Mouse (Mus musculus) liver, embryonic 14.5 days (tissue): ENCODE data around the gene Mbnl2. TPM values are rescaled to one million over a fixed set of nuclear protein-coding genes. Genes with fewer than 3 reads are reported as not detected.

ENCODE experiments used
- ATAC-seq: fragments of 200-750 bp; cut with Nextera tagmentation; 2 replicates; pipeline ENCODE4 v1.8.0; 2017; ENCODE audit warnings: moderate number of reproducible peaks, mild to moderate bottlenecking, moderate library complexity; ENCODE audit not compliant: insufficient read depth
- DNase-seq, 3 experiments: peaks; one replicate each; pipeline ENCODE4 v3.0.0-alpha.2; 2012 to 2013; ENCODE audit warnings: low read depth in 3 of 3, low spot score in 3 of 3
- H3K27ac ChIP-seq: fragments of 300-500 bp; sonication (generic); 2 replicates; pipeline ENCODE4 v1.5.1; 2014; ENCODE audit warnings: moderate library complexity, mild to moderate bottlenecking, control low read depth, inconsistent platforms
- H3K27me3 ChIP-seq: fragments of 300-500 bp; sonication (generic); 2 replicates; pipeline ENCODE4 v1.6.1; 2014; ENCODE audit warnings: mild to moderate bottlenecking, low read length, moderate library complexity; ENCODE audit not compliant: control insufficient read depth, insufficient read depth
- H3K36me3 ChIP-seq: fragments of 300-500 bp; sonication (generic); replicated peaks from 2 replicates; pipeline ENCODE4 v1.6.1; 2014; ENCODE audit warnings: low read depth; ENCODE audit not compliant: control insufficient read depth, insufficient read depth
- H3K4me1 ChIP-seq, 2 experiments: fragments of 200-500 bp in 1 of 2; fragments of 300-500 bp in 1 of 2; sonication (generic) in 1 of 2; replicated peaks; 2 replicates each; pipeline ENCODE4 v1.6.1; 2012 to 2014; ENCODE audit warnings: antibody characterized with exemption in 1 of 2, inconsistent platforms in 1 of 2, low read length in 1 of 2; ENCODE audit not compliant: control insufficient read depth in 2 of 2, insufficient read depth in 2 of 2
- H3K4me2 ChIP-seq: fragments of 300-500 bp; sonication (generic); 2 replicates; pipeline ENCODE4 v1.6.1; 2014; ENCODE audit warnings: low read depth, mild to moderate bottlenecking, control low read depth, moderate library complexity
- H3K4me3 ChIP-seq, 2 experiments: fragments of 200-500 bp in 1 of 2; fragments of 300-500 bp in 1 of 2; sonication (generic) in 1 of 2; 2 replicates each; pipeline ENCODE4 v1.5.1; 2012 to 2014; ENCODE audit warnings: low read depth in 2 of 2, low read length in 2 of 2, mild to moderate bottlenecking in 2 of 2, control low read depth in 1 of 2, inconsistent platforms in 1 of 2, moderate library complexity in 1 of 2; ENCODE audit not compliant: insufficient read depth in 1 of 2
- H3K9ac ChIP-seq: fragments of 300-500 bp; sonication (generic); replicated peaks from 2 replicates; pipeline ENCODE4 v1.6.1; 2014; ENCODE audit warnings: mild to moderate bottlenecking, control low read depth, moderate library complexity
- H3K9me3 ChIP-seq: fragments of 300-500 bp; sonication (generic); 2 replicates; pipeline ENCODE4 v1.6.1; 2016; ENCODE audit warnings: low read length, mixed read lengths; ENCODE audit not compliant: control insufficient read depth
- CTCF ChIP-seq: IDR thresholded peaks from 2 replicates; pipeline ENCODE4 v1.5.1; 2016; ENCODE audit warnings: antibody characterized with exemption, low read depth, control low read depth
- EP300 ChIP-seq: IDR thresholded peaks from 2 replicates; pipeline ENCODE4 v1.6.1; 2016; ENCODE audit warnings: antibody characterized with exemption, low read depth
- WGBS: fragments of 180-500 bp; shearing (Covaris S2); extraction: QIAGEN DNeasy Blood & Tissue Kit; methylation state at CpG from one replicate; pipeline ENCODE4 v1.1.7; 2014; ENCODE audit not compliant: insufficient replicate concordance; 5-methylcytosine and 5-hydroxymethylcytosine counted together
- polyA plus RNA-seq, 2 experiments: library from polyadenylated mRNA; depleted of rRNA in 1 of 2; stranded (reverse) in 1 of 2; unstranded in 1 of 2; fragments of >200 nt; fragmentation: Nextera tagmentation in 1 of 2; extraction: Ambion mirVana in 1 of 2; gene quantifications; 2 replicates each; pipeline versions ENCODE4 v1.2.1 to v1.2.3; 2012 to 2014

The Mbnl2 gene
- polyA plus RNA-seq, 2 experiments: 6.5 to 13.5 TPM

GRCm38 (mm10) chr14:120288378-120289002, 13.0 kb downstream of the Mbnl2 start:
- H3K4me1 ChIP-seq: peaks cover 0 to 14% of the 10 kb centered on the region in 2 experiments; a peak in 1 of 4 replicates
- H3K4me3 ChIP-seq: no peak overlapping the region
- 58% methylated on average over 10 of the region's 10 CpGs for WGBS
- ATAC-seq (no peak), DNase-seq (no peak)
- H3K27ac ChIP-seq: no peak overlapping the region
- no peaks in the 10 kb centered on the region for H3K27me3 ChIP-seq
- no peaks in the 10 kb centered on the region for H3K9me3 ChIP-seq
- no peak overlapping the region for H3K9ac ChIP-seq
- no peak for TF ChIP-seq CTCF
- TF ChIP-seq EP300: no peak
- no peak overlapping the region for H3K4me2 ChIP-seq
- no peaks in the 10 kb centered on the region for H3K36me3 ChIP-seq

- no peaks in the 10 kb centered on the region for H3K27me3 ChIP-seq
- H3K4me1 ChIP-seq: peaks cover 0 to 14% of the 10 kb centered on the region in 2 experiments; a peak in 1 of 4 replicates
- no peaks in the 10 kb centered on the region for H3K36me3 ChIP-seq
- no peak for DNase-seq
- H3K27ac ChIP-seq: no peak overlapping the region
- no peak for ATAC-seq
- H3K9ac ChIP-seq: no peak overlapping the region
- WGBS: 74% methylated on average over 9 of the region's 9 CpGs
- no peaks in the 10 kb centered on the region for H3K9me3 ChIP-seq
- H3K4me3 ChIP-seq: no peak overlapping the region
- TF ChIP-seq EP300: no peak
- TF ChIP-seq CTCF: no peak
- no peak overlapping the region for H3K4me2 ChIP-seq
Observed at GRCm38 (mm10) chr14:120289065-120289464, 13.6 kb downstream of the Mbnl2 start.

- Histone ChIP-seq H3K27me3 (no peaks in the 10 kb centered on the region), H3K4me1 (peaks cover 0 to 14% of the 10 kb centered on the region in 2 experiments; a peak in 1 of 4 replicates), H3K4me2 (no peak overlapping the region), H3K9ac (no peak overlapping the region), H3K9me3 (no peaks in the 10 kb centered on the region), H3K36me3 (no peaks in the 10 kb centered on the region), H3K4me3 (no peak overlapping the region), H3K27ac (no peak overlapping the region)
- DNase-seq (no peak), ATAC-seq (no peak)
- 68% methylated on average over 7 of the region's 7 CpGs for WGBS
- no peak for TF ChIP-seq EP300
- no peak for TF ChIP-seq CTCF
Observed at GRCm38 (mm10) chr14:120289528-120289927, 14.1 kb downstream of the Mbnl2 start.

- Histone ChIP-seq H3K9ac (no peak overlapping the region), H3K36me3 (no peaks in the 10 kb centered on the region), H3K4me1 (peaks cover 0 to 23% of the 10 kb centered on the region in 2 experiments; a peak in 2 of 4 replicates), H3K27me3 (no peaks in the 10 kb centered on the region), H3K4me2 (no peak overlapping the region), H3K27ac (no peak overlapping the region), H3K4me3 (no peak overlapping the region), H3K9me3 (no peaks in the 10 kb centered on the region)
- no peak for ATAC-seq
- 75% methylated on average over 13 of the region's 13 CpGs for WGBS
- DNase-seq: no peak
- TF ChIP-seq EP300 (no peak), CTCF (no peak)
Observed at GRCm38 (mm10) chr14:120291226-120291757, 15.8 kb downstream of the Mbnl2 start.

GRCm38 (mm10) chr14:120292133-120292532, 16.7 kb downstream of the Mbnl2 start:
- H3K9me3 ChIP-seq: no peaks in the 10 kb centered on the region
- WGBS: 71% methylated on average over 5 of the region's 5 CpGs
- ATAC-seq (no peak), DNase-seq (no peak)
- H3K36me3 ChIP-seq: no peaks in the 10 kb centered on the region
- H3K27ac ChIP-seq: no peak overlapping the region
- H3K4me3 ChIP-seq: no peak overlapping the region
- no peak overlapping the region for H3K9ac ChIP-seq
- H3K4me2 ChIP-seq: no peak overlapping the region
- no peaks in the 10 kb centered on the region for H3K27me3 ChIP-seq
- H3K4me1 ChIP-seq: peaks cover 0 to 28% of the 10 kb centered on the region in 2 experiments; a peak in 2 of 4 replicates
- no peak for TF ChIP-seq EP300
